Mouse (Mus musculus) bone marrow macrophage, adult 2 months (primary cell): ENCODE results near the gene Grk4. TPM values are rescaled to one million over a fixed set of nuclear protein-coding genes. Genes with fewer than 3 reads are reported as not detected.
A peak's percentile ranks its signal among the peaks of the same experiment; 100 is the strongest.
"Not testable (repeated sequence)": the region's sequence is repeated elsewhere in the genome, so short reads cannot be mapped to it uniquely, and the experiment has no call there.

Experiments
- H3K27ac ChIP-seq: 2 replicates; pipeline ENCODE4 v1.5.1; 2012; ENCODE audit warnings: low read depth, low read length; ENCODE audit not compliant: insufficient read depth
- H3K4me1 ChIP-seq: 2 replicates; pipeline ENCODE4 v1.6.1; 2012; ENCODE audit warnings: low read length; ENCODE audit not compliant: control insufficient read depth, insufficient read depth
- H3K4me3 ChIP-seq: 2 replicates; pipeline ENCODE4 v1.5.1; 2012; ENCODE audit warnings: mild to moderate bottlenecking, low read length, moderate library complexity; ENCODE audit not compliant: insufficient read depth
- CTCF ChIP-seq: IDR thresholded peaks from 2 replicates; pipeline ENCODE4 v1.5.1; 2012; ENCODE audit warnings: low read depth, mild to moderate bottlenecking, low read length, moderate library complexity
- POLR2A ChIP-seq: IDR thresholded peaks from 2 replicates; pipeline ENCODE4 v1.6.1; 2012; ENCODE audit warnings: mild to moderate bottlenecking, low read depth, low read length, borderline replicate concordance
- polyA plus RNA-seq: library from polyadenylated mRNA; stranded (reverse); fragments of >200 nt; gene quantifications from 2 replicates; pipeline ENCODE4 v1.2.4, GENCODE M21; 2012; ENCODE audit not compliant: missing spikeins, insufficient read depth, insufficient read length

Gene Grk4
- polyA plus RNA-seq, 1 experiment = 4.8 TPM

DNA sequence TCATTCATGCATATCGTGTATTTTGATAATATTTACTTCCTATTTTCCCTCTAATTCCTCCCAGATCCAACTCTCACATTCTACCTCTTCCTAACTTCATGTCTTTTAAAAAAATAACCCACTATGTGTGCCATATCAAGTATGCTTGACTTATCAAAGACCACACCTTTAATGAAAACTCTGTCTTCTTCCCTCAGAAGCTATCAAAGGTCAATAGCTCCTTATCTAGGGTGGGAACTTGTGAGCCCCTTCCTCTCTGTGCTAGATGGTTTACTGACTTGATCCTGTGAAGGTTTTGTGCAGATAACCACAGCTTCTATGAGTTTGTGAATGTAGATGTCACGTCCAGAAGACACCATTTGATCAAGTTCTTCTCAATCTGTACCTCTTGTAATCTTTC, 32.6 kb downstream of the Grk4 start:
- Histone ChIP-seq H3K4me3 (no peak overlapping the region), H3K4me1 (peaks cover 18% of the 10 kb centered on the region), H3K27ac (no peak overlapping the region)
- TF ChIP-seq CTCF = no peak

DNA sequence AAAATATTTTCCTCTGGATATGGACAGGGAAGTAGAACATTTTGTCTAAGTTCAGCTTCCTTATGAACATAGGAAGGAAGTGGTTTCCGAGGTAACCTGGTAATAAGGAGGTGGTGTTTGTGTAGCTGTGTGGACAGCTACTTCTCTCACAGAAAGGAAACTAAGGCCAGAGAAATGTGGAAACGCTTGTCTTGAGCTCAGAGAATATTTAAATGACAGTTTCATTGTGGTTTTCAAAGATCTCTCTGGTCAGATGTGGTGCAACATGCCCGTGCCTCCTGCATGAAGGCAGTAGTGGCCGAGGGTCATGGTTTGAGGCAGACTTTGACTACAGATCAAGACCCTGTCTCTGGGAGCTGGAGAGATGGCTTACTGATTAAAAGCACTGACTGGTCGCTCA, 35.3 kb downstream of the Grk4 start:
- Histone ChIP-seq H3K4me1 (peaks cover 18% of the 10 kb centered on the region), H3K4me3 (no peak overlapping the region), H3K27ac (peak overlapping the region; percentile 37)
- TF ChIP-seq CTCF (no peak), POLR2A (no peak)

GRCm38 (mm10) chr5:34708436-34708835, 48.3 kb downstream of the Grk4 start:
- Histone ChIP-seq H3K4me1 (peaks cover 3% of the 10 kb centered on the region; the same call in 1 of the 2 replicates), H3K27ac (no peak overlapping the region), H3K4me3 (no peak overlapping the region)
- TF ChIP-seq POLR2A = no peak
- no peak for TF ChIP-seq CTCF

- H3K4me3 ChIP-seq, H3K4me1 ChIP-seq, H3K27ac ChIP-seq: not testable (repeated sequence)
Measured at GRCm38 (mm10) chr5:34714371-34714770, 54.2 kb downstream of the Grk4 start.

- Histone ChIP-seq H3K4me3 (no peak overlapping the region), H3K27ac (no peak overlapping the region), H3K4me1 (no peaks in the 10 kb centered on the region)
- TF ChIP-seq POLR2A (no peak), CTCF (no peak)
Measured at GRCm38 (mm10) chr5:34714816-34715215, 54.6 kb downstream of the Grk4 start.

- Histone ChIP-seq H3K4me1 (peaks cover 4% of the 10 kb centered on the region; the same call in 1 of the 2 replicates), H3K27ac (no peak overlapping the region), H3K4me3 (no peak overlapping the region)
- TF ChIP-seq POLR2A = no peak
- TF ChIP-seq CTCF = no peak
Measured at GRCm38 (mm10) chr5:34729141-34729540, 69.0 kb downstream of the Grk4 start.

DNA sequence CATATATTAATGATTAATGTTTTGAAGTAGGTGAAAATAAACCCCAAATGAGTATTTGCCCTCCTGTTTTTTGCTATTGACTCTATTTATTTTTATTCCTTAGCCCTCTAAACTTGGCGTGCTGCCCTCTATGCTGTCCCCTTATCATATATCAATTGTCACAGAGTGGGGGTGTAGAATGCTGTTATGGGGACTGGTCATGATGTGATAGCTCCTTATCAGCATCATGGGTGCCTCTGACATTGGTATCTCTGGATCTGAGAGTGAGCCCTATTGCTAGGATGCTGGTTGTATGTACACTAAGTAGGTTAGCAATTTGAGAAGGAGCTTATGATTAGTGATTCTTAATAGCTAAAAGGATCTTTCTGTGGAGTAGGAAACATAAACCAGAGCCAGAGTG, 70.1 kb downstream of the Grk4 start:
- TF ChIP-seq POLR2A (no peak), CTCF (no peak)
- H3K27ac ChIP-seq = no peak overlapping the region
- no peak overlapping the region for H3K4me3 ChIP-seq
- H3K4me1 ChIP-seq = peaks cover 4% of the 10 kb centered on the region; the same call in 1 of the 2 replicates

- Histone ChIP-seq H3K4me1 (no peaks in the 10 kb centered on the region; the same call in 1 of the 2 replicates), H3K27ac (no peak overlapping the region), H3K4me3 (no peak overlapping the region)
- no peak for TF ChIP-seq CTCF
- no peak for TF ChIP-seq POLR2A
Measured at GRCm38 (mm10) chr5:34751477-34751876, 91.3 kb downstream of the Grk4 start.

GRCm38 (mm10) chr5:34758762-34759161, 98.6 kb downstream of the Grk4 start:
- Histone ChIP-seq H3K27ac (no peak overlapping the region), H3K4me1 (peaks cover 6% of the 10 kb centered on the region), H3K4me3 (no peak overlapping the region)
- no peak for TF ChIP-seq POLR2A
- no peak for TF ChIP-seq CTCF

- Histone ChIP-seq H3K4me1 (peaks cover 17% of the 10 kb centered on the region), H3K27ac (peak overlapping the region; percentile 13; the same call in 1 of the 2 replicates), H3K4me3 (peak overlapping the region; percentile 85)
- TF ChIP-seq POLR2A (no peak), CTCF (0 out of 2 replicates have a peak, but pooled peaks have one; percentile 10)
Measured at GRCm38 (mm10) chr5:34760850-34761508, 100.8 kb downstream of the Grk4 start.
